Mouse (Mus musculus): ENCODE results near the gene Naa20.

DNA sequence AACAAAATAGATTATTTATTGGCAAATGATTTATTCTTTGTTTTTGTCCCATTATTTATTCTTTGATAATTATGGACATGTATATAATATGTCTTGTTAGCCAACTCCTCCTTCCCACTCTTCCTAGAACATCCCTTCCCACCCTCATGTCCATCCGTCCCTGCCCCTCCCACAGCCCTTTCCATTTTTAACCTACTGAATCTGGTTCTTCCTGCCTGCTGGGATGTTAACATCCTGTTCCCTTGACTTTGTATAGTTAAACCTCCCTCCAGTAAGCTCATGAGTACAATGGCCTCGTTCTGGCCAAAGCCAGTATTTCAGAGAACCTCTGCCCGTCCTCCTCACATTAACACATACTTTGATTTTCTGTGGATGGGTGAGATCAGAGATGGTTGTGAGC is 39.5 kb downstream of the Naa20 start:
- TF ChIP-seq CTCF (IDR thresholded peaks at IDR 0.05; ENCODE audit: low read depth) (no peak), EP300 (IDR thresholded peaks at IDR 0.05; ENCODE audit: low read depth) (no peak)
